In the genomic region with DNA sequence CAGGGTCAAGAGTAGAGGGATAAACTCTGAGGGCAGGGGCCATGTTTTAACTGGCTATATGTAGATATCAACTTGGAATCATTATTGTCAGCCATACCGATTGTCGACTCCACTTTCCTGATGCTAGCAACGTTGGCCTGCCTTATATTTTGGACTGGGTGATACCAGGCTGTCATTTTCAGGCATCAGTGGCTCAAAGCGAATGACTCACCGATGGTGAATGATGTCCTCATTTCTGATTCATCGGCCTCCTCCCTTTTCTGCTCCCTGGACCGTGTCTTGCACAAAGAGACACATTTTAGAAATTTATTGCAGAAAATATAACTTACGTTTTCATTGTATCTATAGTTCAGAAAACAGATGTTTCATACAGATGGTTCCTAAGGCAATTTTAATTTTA, we compare ENCODE assay signal across 13 mouse cellular contexts.
"Had no signal": no experiment of that assay in that cellular context is flagged by ENCODE, and none has a peak within 500 bp of the region (broad histone marks: within the 10 kb centered on the region; RNA-seq: fewer than 3 reads in every experiment).

No protein-coding gene starts in this region.

- ATAC-seq: liver, embryonic 12.5 days had no signal

- H3K36me3 ChIP-seq: limb, embryonic 15.5 days; liver, embryonic 12.5 days; midbrain, embryonic 10.5 days; neural tube, embryonic 15.5 days had no signal

- H3K9ac ChIP-seq: limb, embryonic 15.5 days; liver, embryonic 12.5 days; lung, embryonic 14.5 days; neural tube, embryonic 15.5 days had no signal

- H3K4me3 ChIP-seq: limb, embryonic 15.5 days; liver, embryonic 12.5 days; midbrain, embryonic 10.5 days; myocyte; neural tube, embryonic 15.5 days had no signal

- DNase-seq: kidney, postnatal 14 days; layer of hippocampus, postnatal 36 days; lung, embryonic 14.5 days; lung, postnatal 10 days; lung, postnatal 4 days; right cerebral cortex, adult 18-20 months; right cerebral cortex, postnatal 25 days had no signal

- H3K4me2 ChIP-seq: limb, embryonic 15.5 days; liver, embryonic 12.5 days; lung, embryonic 14.5 days; neural tube, embryonic 15.5 days had no signal

- H3K27ac ChIP-seq: limb, embryonic 15.5 days; liver, embryonic 12.5 days; midbrain, embryonic 10.5 days; neural tube, embryonic 15.5 days; stomach, postnatal 0 days had no signal

- H3K4me1 ChIP-seq: limb, embryonic 15.5 days; liver, embryonic 12.5 days; midbrain, embryonic 10.5 days had no signal

- H3K9me3 ChIP-seq: limb, embryonic 15.5 days; liver, embryonic 12.5 days; midbrain, embryonic 10.5 days; neural tube, embryonic 15.5 days had no signal

- H3K27me3 ChIP-seq: limb, embryonic 15.5 days; liver, embryonic 12.5 days; neural tube, embryonic 15.5 days had no signal
